Mouse (Mus musculus): Measurements from ENCODE around the gene Hsf5.

Gene Hsf5

GRCm38 (mm10) chr11:87688478-87689203, 71.7 kb downstream of the Hsf5 start:
- no peak for DNase-seq (ENCODE audit: low spot score)

- DNase-seq (ENCODE audit: low spot score) = no peak
Observed at GRCm38 (mm10) chr11:87689402-87689808, 72.4 kb downstream of the Hsf5 start.

- no peak for DNase-seq (ENCODE audit: low spot score)
Observed at GRCm38 (mm10) chr11:87690054-87690740, 73.2 kb downstream of the Hsf5 start.

GRCm38 (mm10) chr11:87697131-87697682, 80.2 kb downstream of the Hsf5 start:
- DNase-seq (ENCODE audit: low spot score) = no peak

- no peak for DNase-seq (ENCODE audit: low spot score)
Observed at GRCm38 (mm10) chr11:87698126-87698525, 81.2 kb downstream of the Hsf5 start.

GRCm38 (mm10) chr11:87701108-87701507, 84.1 kb downstream of the Hsf5 start:
- no peak for DNase-seq (ENCODE audit: low spot score)

GRCm38 (mm10) chr11:87701877-87702620, 85.1 kb downstream of the Hsf5 start:
- no peak for DNase-seq (ENCODE audit: low spot score)

- DNase-seq (ENCODE audit: low spot score) = no peak
Observed at GRCm38 (mm10) chr11:87703654-87704053, 86.7 kb downstream of the Hsf5 start.

GRCm38 (mm10) chr11:87704289-87704688, 87.3 kb downstream of the Hsf5 start:
- DNase-seq (ENCODE audit: low spot score) = no peak

- no peak for DNase-seq (ENCODE audit: low spot score)
Observed at GRCm38 (mm10) chr11:87707570-87707969, 90.6 kb downstream of the Hsf5 start.

GRCm38 (mm10) chr11:87708979-87709378, 92.0 kb downstream of the Hsf5 start:
- DNase-seq (ENCODE audit: low spot score) = no peak

All from layer of hippocampus, adult 11-12 months (tissue).